Mouse (Mus musculus): Measurements from ENCODE around the gene Dus1l.

The Dus1l gene

GRCm38 (mm10) chr11:120822321-120822720, 26.1 kb upstream of the Dus1l start:
- peaks cover 59% of the 10 kb centered on the region for H3K36me3 ChIP-seq (ENCODE audit: insufficient read depth, low read length)
- TF ChIP-seq NANOG (IDR thresholded peaks at IDR 0.05; ENCODE audit: borderline replicate concordance, low read length) (no peak), CTCF (conservative IDR thresholded peaks at IDR 0.05; ENCODE audit: low read length) (no peak), POU5F1 (IDR thresholded peaks at IDR 0.05; ENCODE audit: borderline replicate concordance, low read length) (no peak)
- peak overlapping the region; percentile 96 for H3K4me3 ChIP-seq (replicated peaks; ENCODE audit: low read length)
- H3K4me1 ChIP-seq (replicated peaks; ENCODE audit: low read depth, low read length): peaks cover 79% of the 10 kb centered on the region
- H3K9me3 ChIP-seq (ENCODE audit: low read length): no peaks in the 10 kb centered on the region
- H3K27me3 ChIP-seq (ENCODE audit: insufficient read depth, low read length): no peaks in the 10 kb centered on the region

- H3K27me3 ChIP-seq (ENCODE audit: insufficient read depth, low read length): no peaks in the 10 kb centered on the region
- TF ChIP-seq POU5F1 (IDR thresholded peaks at IDR 0.05; ENCODE audit: borderline replicate concordance, low read length) (no peak), CTCF (conservative IDR thresholded peaks at IDR 0.05; ENCODE audit: low read length) (no peak), NANOG (IDR thresholded peaks at IDR 0.05; ENCODE audit: borderline replicate concordance, low read length) (no peak)
- H3K4me1 ChIP-seq (replicated peaks; ENCODE audit: low read depth, low read length): peaks cover 75% of the 10 kb centered on the region
- peaks cover 69% of the 10 kb centered on the region for H3K36me3 ChIP-seq (ENCODE audit: insufficient read depth, low read length)
- no peaks in the 10 kb centered on the region for H3K9me3 ChIP-seq (ENCODE audit: low read length)
- peak overlapping the region; percentile 96 for H3K4me3 ChIP-seq (replicated peaks; ENCODE audit: low read length)
These were observed 25.1 kb upstream of the Dus1l start for GRCm38 (mm10) chr11:120821076-120821922.

- Histone ChIP-seq H3K9me3 (ENCODE audit: low read length) (no peaks in the 10 kb centered on the region), H3K4me1 (replicated peaks; ENCODE audit: low read depth, low read length) (peaks cover 74% of the 10 kb centered on the region), H3K27me3 (ENCODE audit: insufficient read depth, low read length) (no peaks in the 10 kb centered on the region), H3K36me3 (ENCODE audit: insufficient read depth, low read length) (peaks cover 77% of the 10 kb centered on the region), H3K4me3 (replicated peaks; ENCODE audit: low read length) (peak overlapping the region; percentile 96; the same call in 1 of the 2 replicates)
- TF ChIP-seq CTCF (conservative IDR thresholded peaks at IDR 0.05; ENCODE audit: low read length): no peak
- no peak for TF ChIP-seq NANOG (IDR thresholded peaks at IDR 0.05; ENCODE audit: borderline replicate concordance, low read length)
- no peak for TF ChIP-seq POU5F1 (IDR thresholded peaks at IDR 0.05; ENCODE audit: borderline replicate concordance, low read length)
These were observed 24.3 kb upstream of the Dus1l start for GRCm38 (mm10) chr11:120820546-120820945.

- no peaks in the 10 kb centered on the region for H3K9me3 ChIP-seq (ENCODE audit: low read length)
- peaks cover 87% of the 10 kb centered on the region for H3K36me3 ChIP-seq (ENCODE audit: insufficient read depth, low read length)
- TF ChIP-seq NANOG (IDR thresholded peaks at IDR 0.05; ENCODE audit: borderline replicate concordance, low read length) (no peak), POU5F1 (IDR thresholded peaks at IDR 0.05; ENCODE audit: borderline replicate concordance, low read length) (no peak), CTCF (conservative IDR thresholded peaks at IDR 0.05; ENCODE audit: low read length) (no peak)
- H3K4me1 ChIP-seq (replicated peaks; ENCODE audit: low read depth, low read length): peaks cover 75% of the 10 kb centered on the region
- no peak overlapping the region for H3K4me3 ChIP-seq (replicated peaks; ENCODE audit: low read length)
- H3K27me3 ChIP-seq (ENCODE audit: insufficient read depth, low read length): no peaks in the 10 kb centered on the region
These were observed 23.4 kb upstream of the Dus1l start for GRCm38 (mm10) chr11:120819556-120819955.

GRCm38 (mm10) chr11:120818251-120818650, 22.0 kb upstream of the Dus1l start:
- Histone ChIP-seq H3K27me3 (ENCODE audit: insufficient read depth, low read length) (no peaks in the 10 kb centered on the region), H3K9me3 (ENCODE audit: low read length) (no peaks in the 10 kb centered on the region), H3K4me3 (replicated peaks; ENCODE audit: low read length) (no peak overlapping the region), H3K36me3 (ENCODE audit: insufficient read depth, low read length) (peaks cover 100% of the 10 kb centered on the region), H3K4me1 (replicated peaks; ENCODE audit: low read depth, low read length) (peaks cover 85% of the 10 kb centered on the region)
- TF ChIP-seq CTCF (conservative IDR thresholded peaks at IDR 0.05; ENCODE audit: low read length) (no peak), POU5F1 (IDR thresholded peaks at IDR 0.05; ENCODE audit: borderline replicate concordance, low read length) (no peak), NANOG (IDR thresholded peaks at IDR 0.05; ENCODE audit: borderline replicate concordance, low read length) (no peak)

- peaks cover 85% of the 10 kb centered on the region for H3K4me1 ChIP-seq (replicated peaks; ENCODE audit: low read depth, low read length)
- peaks cover 100% of the 10 kb centered on the region for H3K36me3 ChIP-seq (ENCODE audit: insufficient read depth, low read length)
- H3K27me3 ChIP-seq (ENCODE audit: insufficient read depth, low read length): no peaks in the 10 kb centered on the region
- H3K9me3 ChIP-seq (ENCODE audit: low read length): no peaks in the 10 kb centered on the region
- no peak for TF ChIP-seq CTCF (conservative IDR thresholded peaks at IDR 0.05; ENCODE audit: low read length)
- TF ChIP-seq POU5F1 (IDR thresholded peaks at IDR 0.05; ENCODE audit: borderline replicate concordance, low read length): no peak
- no peak for TF ChIP-seq NANOG (IDR thresholded peaks at IDR 0.05; ENCODE audit: borderline replicate concordance, low read length)
- no peak overlapping the region for H3K4me3 ChIP-seq (replicated peaks; ENCODE audit: low read length)
These were observed 21.2 kb upstream of the Dus1l start for GRCm38 (mm10) chr11:120817358-120817757.

- Histone ChIP-seq H3K9me3 (ENCODE audit: low read length) (no peaks in the 10 kb centered on the region), H3K36me3 (ENCODE audit: insufficient read depth, low read length) (peaks cover 100% of the 10 kb centered on the region), H3K27me3 (ENCODE audit: insufficient read depth, low read length) (no peaks in the 10 kb centered on the region), H3K4me1 (replicated peaks; ENCODE audit: low read depth, low read length) (peaks cover 83% of the 10 kb centered on the region), H3K4me3 (replicated peaks; ENCODE audit: low read length) (no peak overlapping the region)
- TF ChIP-seq POU5F1 (IDR thresholded peaks at IDR 0.05; ENCODE audit: borderline replicate concordance, low read length) (no peak), NANOG (IDR thresholded peaks at IDR 0.05; ENCODE audit: borderline replicate concordance, low read length) (no peak), CTCF (conservative IDR thresholded peaks at IDR 0.05; ENCODE audit: low read length) (no peak)
These were observed 15.9 kb upstream of the Dus1l start for GRCm38 (mm10) chr11:120812068-120812467.

GRCm38 (mm10) chr11:120808010-120808409, 11.8 kb upstream of the Dus1l start:
- Histone ChIP-seq H3K36me3 (ENCODE audit: insufficient read depth, low read length) (peaks cover 84% of the 10 kb centered on the region), H3K9me3 (ENCODE audit: low read length) (no peaks in the 10 kb centered on the region), H3K4me3 (replicated peaks; ENCODE audit: low read length) (no peak overlapping the region), H3K4me1 (replicated peaks; ENCODE audit: low read depth, low read length) (peaks cover 85% of the 10 kb centered on the region), H3K27me3 (ENCODE audit: insufficient read depth, low read length) (no peaks in the 10 kb centered on the region)
- TF ChIP-seq POU5F1 (IDR thresholded peaks at IDR 0.05; ENCODE audit: borderline replicate concordance, low read length) (no peak), NANOG (IDR thresholded peaks at IDR 0.05; ENCODE audit: borderline replicate concordance, low read length) (no peak), CTCF (conservative IDR thresholded peaks at IDR 0.05; ENCODE audit: low read length) (no peak)

All from E14TG2a.4 (cell line).